Mouse (Mus musculus) lung, adult 2 months (tissue): ENCODE results near the gene Ostf1.

Experiments
- CTCF ChIP-seq: fragments of 200-500 bp; IDR thresholded peaks from 2 replicates; pipeline ENCODE4 v1.5.1; 2011; ENCODE audit warnings: mild to moderate bottlenecking, low read length, control low read depth; ENCODE audit not compliant: insufficient read depth
- POLR2A ChIP-seq: fragments of 200-500 bp; IDR thresholded peaks from 2 replicates; pipeline ENCODE4 v1.6.1; 2011; ENCODE audit warnings: low read depth, mild to moderate bottlenecking, control low read depth, low read length, borderline replicate concordance; ENCODE audit errors: extremely low read depth

DNA sequence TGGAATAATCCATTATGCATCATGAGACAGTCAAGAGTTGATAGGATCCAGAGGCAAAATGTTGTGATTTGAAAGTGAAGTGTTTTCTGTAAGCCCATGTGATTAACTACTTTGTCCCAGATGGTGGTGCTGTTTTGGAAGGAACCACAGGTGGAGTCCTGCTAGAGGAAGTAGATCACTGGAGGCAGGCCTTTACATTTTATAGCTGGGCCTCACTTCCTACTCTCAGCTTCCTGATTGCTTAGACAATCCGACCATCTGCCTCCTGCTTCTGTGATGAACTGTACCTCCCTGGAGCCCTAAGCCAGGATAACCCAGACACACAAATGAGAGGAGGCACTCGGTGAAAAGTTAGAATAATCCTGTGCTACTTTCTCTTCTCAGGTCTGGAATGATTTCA is 32.3 kb upstream of the Ostf1 start:
- TF ChIP-seq CTCF (no peak), POLR2A (no peak)
